Mouse (Mus musculus) limb, embryonic 12.5 days (tissue): ENCODE data around the gene Gli1. TPM values are rescaled to one million over a fixed set of nuclear protein-coding genes. Genes with fewer than 3 reads are reported as not detected.

Source experiments
- ATAC-seq: fragments of 200-750 bp; cut with Nextera tagmentation; 2 replicates; pipeline ENCODE4 v1.8.0; 2017; ENCODE audit warnings: low read depth, moderate TSS enrichment; ENCODE audit not compliant: insufficient number of reproducible peaks, insufficient read depth, low FRiP score, low TSS enrichment
- H3K27ac ChIP-seq: fragments of 300-500 bp; sonication (generic); 2 replicates; pipeline ENCODE4 v1.5.1; 2016; ENCODE audit warnings: mild to moderate bottlenecking, moderate library complexity
- H3K27me3 ChIP-seq: fragments of 300-500 bp; sonication (generic); 2 replicates; pipeline ENCODE4 v1.6.1; 2016; ENCODE audit warnings: mild to moderate bottlenecking, moderate library complexity
- H3K36me3 ChIP-seq: fragments of 300-500 bp; sonication (generic); 2 replicates; pipeline ENCODE4 v1.6.1; 2016; ENCODE audit warnings: mild to moderate bottlenecking, moderate library complexity
- H3K4me1 ChIP-seq: fragments of 300-500 bp; sonication (generic); replicated peaks from 2 replicates; pipeline ENCODE4 v1.6.1; 2016
- H3K4me2 ChIP-seq: fragments of 300-500 bp; sonication (generic); 2 replicates; pipeline ENCODE4 v1.6.1; 2016; ENCODE audit warnings: mild to moderate bottlenecking, moderate library complexity
- H3K4me3 ChIP-seq: fragments of 300-500 bp; sonication (generic); replicated peaks from 2 replicates; pipeline ENCODE4 v1.5.1; 2016; ENCODE audit warnings: mild to moderate bottlenecking
- H3K9ac ChIP-seq: fragments of 300-500 bp; sonication (generic); replicated peaks from 2 replicates; pipeline ENCODE4 v1.6.1; 2016; ENCODE audit warnings: mild to moderate bottlenecking, moderate library complexity
- H3K9me3 ChIP-seq: fragments of 300-500 bp; sonication (generic); 2 replicates; pipeline ENCODE4 v1.6.1; 2016; ENCODE audit warnings: mild to moderate bottlenecking, moderate library complexity
- WGBS: fragments of 180-500 bp; shearing (Covaris S2); methylation state at CpG from one replicate; pipeline ENCODE4 v1.1.7; 2016; 5-methylcytosine and 5-hydroxymethylcytosine counted together
- polyA plus RNA-seq: library from polyadenylated mRNA; unstranded; fragments of >200 nt; fragmentation: Nextera tagmentation; extraction: Ambion mirVana; gene quantifications from 2 replicates; pipeline ENCODE4 v1.2.1, GENCODE M21; 2016

Gene Gli1
- polyA plus RNA-seq, 1 experiment from 2014 or later, result 11.0 TPM

DNA sequence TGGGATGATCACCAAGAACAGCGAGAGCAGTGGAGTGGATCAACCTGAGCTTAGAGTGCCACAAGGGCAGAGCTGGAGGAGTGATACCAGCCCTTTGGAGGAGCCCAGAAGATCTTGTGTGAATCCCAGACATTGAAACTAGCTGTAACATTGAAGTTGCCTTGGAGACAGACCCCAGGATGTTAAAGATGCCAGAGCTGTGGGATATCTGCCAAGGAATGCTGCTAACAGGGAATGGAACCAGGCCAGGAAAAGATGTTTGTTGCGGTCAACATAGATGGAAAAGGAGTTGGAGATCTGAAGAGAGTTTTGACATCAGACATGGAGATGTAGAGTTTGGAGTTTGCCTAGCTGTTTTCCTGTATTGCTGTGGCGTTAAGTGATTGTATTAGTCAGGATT, 4.4 kb upstream of the Gli1 start:
- Histone ChIP-seq H3K9me3 (no peaks in the 10 kb centered on the region), H3K4me1 (peaks cover 15% of the 10 kb centered on the region), H3K27me3 (no peaks in the 10 kb centered on the region), H3K9ac (no peak overlapping the region), H3K4me2 (no peak overlapping the region), H3K4me3 (no peak overlapping the region), H3K36me3 (no peaks in the 10 kb centered on the region), H3K27ac (no peak overlapping the region)
- ATAC-seq, result no peak
- 85% methylated on average over 3 of the region's 3 CpGs for WGBS

- Histone ChIP-seq H3K4me1 (peaks cover 34% of the 10 kb centered on the region), H3K4me3 (no peak overlapping the region), H3K9ac (no peak overlapping the region), H3K4me2 (no peak overlapping the region), H3K9me3 (no peaks in the 10 kb centered on the region), H3K36me3 (peaks cover under 1% of the 10 kb centered on the region; the same call in 1 of the 2 replicates), H3K27ac (no peak overlapping the region), H3K27me3 (no peaks in the 10 kb centered on the region; the same call in none of the 2 replicates)
- no peak for ATAC-seq
- 70% methylated on average over 3 of the region's 3 CpGs for WGBS
These were observed 1.3 kb upstream of the Gli1 start for GRCm38 (mm10) chr10:127343029-127343428.

DNA sequence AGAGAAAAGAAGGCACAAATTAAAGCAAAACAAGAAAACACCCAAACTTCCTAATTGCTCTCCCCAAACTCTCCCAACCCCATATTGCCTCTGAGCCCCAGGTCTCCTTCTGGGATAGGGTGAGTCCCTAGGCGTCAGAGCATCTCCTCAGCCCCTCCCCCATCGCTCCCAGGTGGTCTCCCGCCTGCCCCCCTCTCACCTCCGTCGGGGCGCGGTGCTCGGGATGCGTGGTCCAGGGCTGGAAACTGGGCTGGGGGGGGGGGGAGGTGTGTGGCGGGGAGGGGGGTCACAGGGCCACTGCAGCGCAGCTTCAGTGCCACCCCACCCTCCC, 449 bp downstream of the Gli1 start:
- Histone ChIP-seq H3K4me2 (peak overlapping the region; percentile 92), H3K9ac (peak overlapping the region; percentile 77), H3K36me3 (peaks cover 17% of the 10 kb centered on the region), H3K27me3 (no peaks in the 10 kb centered on the region; the same call in none of the 2 replicates), H3K27ac (peak overlapping the region; percentile 95), H3K9me3 (no peaks in the 10 kb centered on the region), H3K4me3 (peak overlapping the region; percentile 60), H3K4me1 (peaks cover 34% of the 10 kb centered on the region)
- 2% methylated on average over 10 of the region's 11 CpGs for WGBS
- ATAC-seq, result no peak

- under 1% methylated on average over 27 of the region's 27 CpGs for WGBS
- Histone ChIP-seq H3K27me3 (no peaks in the 10 kb centered on the region; the same call in none of the 2 replicates), H3K4me2 (peak overlapping the region; percentile 92), H3K4me1 (peaks cover 34% of the 10 kb centered on the region), H3K27ac (peak overlapping the region; percentile 95), H3K9me3 (no peaks in the 10 kb centered on the region), H3K4me3 (peak overlapping the region; percentile 60), H3K36me3 (peaks cover 23% of the 10 kb centered on the region), H3K9ac (peak overlapping the region; percentile 77)
- ATAC-seq, result no peak
These were observed 1.0 kb downstream of the Gli1 start for GRCm38 (mm10) chr10:127340577-127341359.

DNA sequence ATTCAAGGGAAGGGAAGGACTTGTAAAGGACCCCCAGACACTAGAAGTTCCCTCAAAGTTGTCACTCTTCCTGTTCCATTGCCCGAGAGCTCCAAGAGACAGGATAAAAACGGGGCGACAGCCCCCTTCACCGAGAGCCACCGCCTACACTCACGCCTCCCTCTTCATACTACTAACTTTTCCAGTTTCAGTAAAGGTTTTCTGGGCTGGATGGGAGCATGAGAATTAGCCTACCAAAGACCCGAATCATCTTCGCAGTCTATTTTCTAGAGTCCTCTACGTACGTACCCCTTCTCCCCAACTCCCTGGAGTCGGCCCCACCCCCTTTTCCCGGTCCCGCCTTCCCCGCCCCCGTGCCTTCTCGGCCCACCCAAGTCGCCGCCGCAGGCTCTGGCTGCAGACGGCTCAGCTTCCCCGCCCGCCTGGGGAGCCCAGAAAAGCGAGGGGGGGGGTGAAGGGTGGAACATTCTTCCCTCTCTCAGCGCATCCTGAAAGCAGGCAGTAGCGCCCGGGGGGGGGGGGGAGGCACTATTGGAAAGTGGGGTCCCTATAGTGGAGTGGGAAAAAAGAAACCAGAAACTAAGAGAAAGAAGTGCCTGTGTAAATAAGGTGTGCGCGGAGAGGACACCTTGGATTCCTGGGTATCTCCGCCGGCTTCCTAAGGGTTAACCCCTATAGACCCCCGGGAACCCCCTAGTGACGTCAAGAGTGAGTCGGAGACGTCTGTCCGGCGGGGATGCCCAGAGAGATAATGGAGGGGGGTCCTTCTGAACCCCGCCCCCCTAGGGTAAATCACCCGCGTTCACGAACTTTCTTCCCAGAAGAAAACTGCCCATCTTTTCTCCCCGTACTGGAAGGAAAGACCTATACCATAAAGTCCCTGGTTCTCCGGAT, 1.8 kb downstream of the Gli1 start:
- H3K36me3 ChIP-seq, result peaks cover 31% of the 10 kb centered on the region
- WGBS, result under 1% methylated on average over 42 of the region's 42 CpGs
- peak overlapping the region; percentile 77 for H3K9ac ChIP-seq
- no peaks in the 10 kb centered on the region for H3K9me3 ChIP-seq
- no peaks in the 10 kb centered on the region; the same call in none of the 2 replicates for H3K27me3 ChIP-seq
- H3K4me3 ChIP-seq, result peak overlapping the region; percentile 60
- peak overlapping the region; percentile 95 for H3K27ac ChIP-seq
- peak overlapping the region; percentile 92 for H3K4me2 ChIP-seq
- no peak for ATAC-seq
- H3K4me1 ChIP-seq, result peaks cover 34% of the 10 kb centered on the region

GRCm38 (mm10) chr10:127338930-127339682, 2.7 kb downstream of the Gli1 start:
- H3K9me3 ChIP-seq, result no peaks in the 10 kb centered on the region
- peaks cover 40% of the 10 kb centered on the region for H3K36me3 ChIP-seq
- peak overlapping the region; percentile 47 for H3K9ac ChIP-seq
- under 1% methylated on average over 31 of the region's 31 CpGs for WGBS
- peak overlapping the region; percentile 92 for H3K4me2 ChIP-seq
- ATAC-seq, result peak; percentile 76
- no peaks in the 10 kb centered on the region; the same call in none of the 2 replicates for H3K27me3 ChIP-seq
- peak overlapping the region; percentile 95 for H3K27ac ChIP-seq
- peaks cover 34% of the 10 kb centered on the region for H3K4me1 ChIP-seq
- H3K4me3 ChIP-seq, result peak overlapping the region; percentile 60

GRCm38 (mm10) chr10:127337536-127338099, 4.2 kb downstream of the Gli1 start:
- no peaks in the 10 kb centered on the region for H3K9me3 ChIP-seq
- no peak for ATAC-seq
- 81% methylated on average over 6 of the region's 6 CpGs for WGBS
- no peak overlapping the region for H3K27ac ChIP-seq
- H3K9ac ChIP-seq, result no peak overlapping the region
- H3K36me3 ChIP-seq, result peaks cover 54% of the 10 kb centered on the region
- peaks cover 34% of the 10 kb centered on the region for H3K4me1 ChIP-seq
- H3K4me2 ChIP-seq, result no peak overlapping the region
- H3K27me3 ChIP-seq, result no peaks in the 10 kb centered on the region; the same call in none of the 2 replicates
- H3K4me3 ChIP-seq, result no peak overlapping the region

- Histone ChIP-seq H3K9ac (no peak overlapping the region), H3K4me3 (no peak overlapping the region), H3K27ac (no peak overlapping the region), H3K4me1 (peaks cover 28% of the 10 kb centered on the region), H3K9me3 (no peaks in the 10 kb centered on the region), H3K36me3 (peaks cover 60% of the 10 kb centered on the region), H3K4me2 (no peak overlapping the region), H3K27me3 (no peaks in the 10 kb centered on the region; the same call in none of the 2 replicates)
- no peak for ATAC-seq
- 71% methylated on average over 5 of the region's 5 CpGs for WGBS
These were observed 4.8 kb downstream of the Gli1 start for GRCm38 (mm10) chr10:127336952-127337351.

GRCm38 (mm10) chr10:127335271-127335670, 6.5 kb downstream of the Gli1 start:
- Histone ChIP-seq H3K9me3 (no peaks in the 10 kb centered on the region), H3K4me1 (peaks cover 15% of the 10 kb centered on the region), H3K4me3 (no peak overlapping the region), H3K27me3 (peaks cover 4% of the 10 kb centered on the region), H3K36me3 (peaks cover 77% of the 10 kb centered on the region), H3K9ac (no peak overlapping the region), H3K4me2 (no peak overlapping the region), H3K27ac (no peak overlapping the region)
- ATAC-seq, result no peak
- 84% methylated on average over 1 of the region's 1 CpGs for WGBS

DNA sequence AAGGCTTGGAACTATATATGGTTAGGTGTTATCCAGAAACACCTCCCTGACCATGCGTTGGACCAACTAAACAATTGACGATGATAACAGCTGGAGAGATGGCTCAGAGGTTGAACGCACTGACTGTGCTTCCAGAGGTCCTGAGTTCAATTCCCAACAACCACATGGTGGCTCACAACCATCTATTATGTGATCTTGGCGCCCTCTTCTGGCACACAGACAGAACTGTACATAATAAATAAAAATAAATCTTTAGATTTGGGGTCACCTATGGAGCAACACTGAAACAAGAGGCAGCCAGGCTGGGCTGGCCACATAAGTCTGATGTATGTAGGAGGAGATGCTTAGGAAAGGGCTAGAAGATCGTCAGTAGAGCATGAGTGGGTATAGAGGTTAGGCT, 8.6 kb downstream of the Gli1 start:
- 73% methylated on average over 5 of the region's 5 CpGs for WGBS
- H3K9me3 ChIP-seq, result no peaks in the 10 kb centered on the region
- no peak overlapping the region for H3K4me2 ChIP-seq
- ATAC-seq, result no peak
- H3K27me3 ChIP-seq, result peaks cover 15% of the 10 kb centered on the region
- peaks cover 84% of the 10 kb centered on the region for H3K36me3 ChIP-seq
- H3K27ac ChIP-seq, result no peak overlapping the region
- H3K4me3 ChIP-seq, result no peak overlapping the region
- no peak overlapping the region for H3K9ac ChIP-seq
- peaks cover 1% of the 10 kb centered on the region; the same call in 1 of the 2 replicates for H3K4me1 ChIP-seq
